Mouse (Mus musculus): ENCODE data around the gene St3gal2. TPM values are rescaled to one million over a fixed set of nuclear protein-coding genes. Genes with fewer than 3 reads are reported as not detected.
A peak's percentile ranks its signal among the peaks of the same experiment; 100 is the strongest.
"Not testable (repeated sequence)": the region's sequence is repeated elsewhere in the genome, so short reads cannot be mapped to it uniquely, and the experiment has no call there.

Gene St3gal2
- polyA plus RNA-seq, 1 experiment = 55.7 TPM

GRCm38 (mm10) chr8:110959071-110959780 is 39.5 kb downstream of the St3gal2 start:
- H3K27ac ChIP-seq (ENCODE audit: insufficient read depth, low read length) = no peak overlapping the region
- TF ChIP-seq POLR2A (IDR thresholded peaks at IDR 0.05; ENCODE audit: low read depth, low read length) = no peak
- TF ChIP-seq CTCF (IDR thresholded peaks at IDR 0.05; ENCODE audit: borderline replicate concordance, insufficient read depth, low read length) = no peak
- H3K4me1 ChIP-seq (ENCODE audit: control insufficient read depth, insufficient read depth, low read length) = peaks cover 2% of the 10 kb centered on the region
- no peak overlapping the region for H3K4me3 ChIP-seq (ENCODE audit: insufficient read depth, low read length)

DNA sequence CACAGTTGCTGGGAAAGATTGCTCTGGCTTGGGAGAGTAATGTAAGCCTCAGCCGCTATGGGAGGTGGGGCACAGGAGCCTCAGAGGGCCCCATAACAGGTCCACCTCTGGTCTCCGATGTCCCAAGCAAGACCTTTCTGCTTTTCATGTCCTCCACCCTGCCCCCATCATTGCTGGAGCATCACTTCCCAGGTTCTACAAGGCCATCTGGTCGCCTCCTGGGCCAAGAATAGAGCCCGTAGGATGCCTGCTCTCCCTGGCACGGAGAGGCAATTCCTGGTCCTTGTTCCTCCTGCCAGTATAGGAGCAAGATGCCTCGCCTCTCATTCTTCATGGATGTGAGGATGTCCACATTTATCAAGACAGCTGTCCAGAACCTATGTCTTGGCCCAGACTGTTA is 40.2 kb downstream of the St3gal2 start:
- H3K27ac ChIP-seq (ENCODE audit: insufficient read depth, low read length) = no peak overlapping the region
- no peak overlapping the region for H3K4me3 ChIP-seq (ENCODE audit: insufficient read depth, low read length)
- TF ChIP-seq CTCF (IDR thresholded peaks at IDR 0.05; ENCODE audit: borderline replicate concordance, insufficient read depth, low read length) = no peak
- H3K4me1 ChIP-seq (ENCODE audit: control insufficient read depth, insufficient read depth, low read length) = peaks cover 4% of the 10 kb centered on the region

DNA sequence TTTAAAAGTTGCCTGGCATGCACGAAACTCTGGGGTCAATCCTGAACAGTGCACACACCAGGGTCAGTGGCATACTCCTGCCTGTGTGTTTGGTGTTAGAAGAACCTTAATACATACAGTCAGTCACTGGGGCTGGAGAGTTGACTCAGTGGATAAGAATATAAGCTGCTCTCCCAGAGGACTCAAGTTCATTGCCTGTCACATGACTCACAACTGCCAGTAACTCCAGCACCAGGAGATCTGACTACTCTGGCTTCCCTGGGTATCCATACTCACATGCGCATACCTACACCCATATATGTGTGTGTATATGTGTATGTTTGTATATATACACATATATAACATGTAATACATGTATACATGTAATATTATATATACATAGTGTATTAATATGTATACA is 43.3 kb downstream of the St3gal2 start:
- Histone ChIP-seq H3K27ac (ENCODE audit: insufficient read depth, low read length) (peak overlapping the region; percentile 50; the same call in 1 of the 2 replicates), H3K4me3 (ENCODE audit: insufficient read depth, low read length) (no peak overlapping the region), H3K4me1 (ENCODE audit: control insufficient read depth, insufficient read depth, low read length) (peaks cover 12% of the 10 kb centered on the region)
- TF ChIP-seq POLR2A (IDR thresholded peaks at IDR 0.05; ENCODE audit: low read depth, low read length) (no peak), CTCF (IDR thresholded peaks at IDR 0.05; ENCODE audit: borderline replicate concordance, insufficient read depth, low read length) (no peak)

GRCm38 (mm10) chr8:110964666-110965065 is 44.9 kb downstream of the St3gal2 start:
- TF ChIP-seq POLR2A (IDR thresholded peaks at IDR 0.05; ENCODE audit: low read depth, low read length) (no peak), CTCF (IDR thresholded peaks at IDR 0.05; ENCODE audit: borderline replicate concordance, insufficient read depth, low read length) (no peak)
- no peak overlapping the region for H3K4me3 ChIP-seq (ENCODE audit: insufficient read depth, low read length)
- H3K4me1 ChIP-seq (ENCODE audit: control insufficient read depth, insufficient read depth, low read length) = peaks cover 12% of the 10 kb centered on the region
- H3K27ac ChIP-seq (ENCODE audit: insufficient read depth, low read length) = no peak overlapping the region; the same call in 1 of the 2 replicates

- Histone ChIP-seq H3K27ac (ENCODE audit: insufficient read depth, low read length) (no peak overlapping the region), H3K4me1 (ENCODE audit: control insufficient read depth, insufficient read depth, low read length) (peaks cover 12% of the 10 kb centered on the region), H3K4me3 (ENCODE audit: insufficient read depth, low read length) (no peak overlapping the region)
- TF ChIP-seq POLR2A (IDR thresholded peaks at IDR 0.05; ENCODE audit: low read depth, low read length) = no peak
- no peak for TF ChIP-seq CTCF (IDR thresholded peaks at IDR 0.05; ENCODE audit: borderline replicate concordance, insufficient read depth, low read length)
These were observed 45.9 kb downstream of the St3gal2 start for GRCm38 (mm10) chr8:110965594-110965993.

- H3K27ac ChIP-seq (ENCODE audit: insufficient read depth, low read length) = no peak overlapping the region
- H3K4me1 ChIP-seq (ENCODE audit: control insufficient read depth, insufficient read depth, low read length) = peaks cover 12% of the 10 kb centered on the region
- no peak for TF ChIP-seq POLR2A (IDR thresholded peaks at IDR 0.05; ENCODE audit: low read depth, low read length)
- TF ChIP-seq CTCF (IDR thresholded peaks at IDR 0.05; ENCODE audit: borderline replicate concordance, insufficient read depth, low read length) = no peak
- no peak overlapping the region for H3K4me3 ChIP-seq (ENCODE audit: insufficient read depth, low read length)
These were observed 46.9 kb downstream of the St3gal2 start for GRCm38 (mm10) chr8:110966586-110966985.

DNA sequence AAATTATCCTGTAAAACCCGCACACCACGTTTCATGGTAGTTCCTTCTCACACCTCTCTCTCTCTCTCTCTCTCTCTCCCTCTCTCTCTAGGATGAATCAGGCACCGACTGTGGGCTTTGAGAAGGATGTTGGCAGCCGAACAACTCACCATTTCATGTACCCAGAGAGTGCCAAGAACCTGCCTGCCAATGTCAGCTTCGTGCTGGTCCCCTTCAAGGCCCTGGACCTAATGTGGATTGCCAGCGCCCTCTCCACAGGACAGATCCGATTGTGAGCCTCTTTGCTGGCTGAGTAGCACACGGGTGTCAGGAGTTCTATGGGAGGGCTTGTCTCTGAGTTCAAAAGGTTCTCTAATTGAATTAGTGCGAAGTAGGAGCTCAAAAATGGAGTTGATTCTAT is 47.6 kb downstream of the St3gal2 start:
- Histone ChIP-seq H3K27ac (ENCODE audit: insufficient read depth, low read length) (no peak overlapping the region), H3K4me1 (ENCODE audit: control insufficient read depth, insufficient read depth, low read length) (peaks cover 12% of the 10 kb centered on the region), H3K4me3 (ENCODE audit: insufficient read depth, low read length) (no peak overlapping the region)
- TF ChIP-seq POLR2A (IDR thresholded peaks at IDR 0.05; ENCODE audit: low read depth, low read length) (no peak), CTCF (IDR thresholded peaks at IDR 0.05; ENCODE audit: borderline replicate concordance, insufficient read depth, low read length) (no peak)

GRCm38 (mm10) chr8:110969910-110970770 is 50.4 kb downstream of the St3gal2 start:
- H3K27ac ChIP-seq (ENCODE audit: insufficient read depth, low read length) = no peak overlapping the region
- no peak overlapping the region for H3K4me3 ChIP-seq (ENCODE audit: insufficient read depth, low read length)
- TF ChIP-seq POLR2A (IDR thresholded peaks at IDR 0.05; ENCODE audit: low read depth, low read length) (no peak), CTCF (IDR thresholded peaks at IDR 0.05; ENCODE audit: borderline replicate concordance, insufficient read depth, low read length) (no peak)
- peaks cover 6% of the 10 kb centered on the region for H3K4me1 ChIP-seq (ENCODE audit: control insufficient read depth, insufficient read depth, low read length)

- H3K4me1 ChIP-seq (ENCODE audit: control insufficient read depth, insufficient read depth, low read length); H3K27ac ChIP-seq (ENCODE audit: insufficient read depth, low read length); H3K4me3 ChIP-seq (ENCODE audit: insufficient read depth, low read length): not testable (repeated sequence)
These were observed 56.8 kb downstream of the St3gal2 start for GRCm38 (mm10) chr8:110976532-110976931.

DNA sequence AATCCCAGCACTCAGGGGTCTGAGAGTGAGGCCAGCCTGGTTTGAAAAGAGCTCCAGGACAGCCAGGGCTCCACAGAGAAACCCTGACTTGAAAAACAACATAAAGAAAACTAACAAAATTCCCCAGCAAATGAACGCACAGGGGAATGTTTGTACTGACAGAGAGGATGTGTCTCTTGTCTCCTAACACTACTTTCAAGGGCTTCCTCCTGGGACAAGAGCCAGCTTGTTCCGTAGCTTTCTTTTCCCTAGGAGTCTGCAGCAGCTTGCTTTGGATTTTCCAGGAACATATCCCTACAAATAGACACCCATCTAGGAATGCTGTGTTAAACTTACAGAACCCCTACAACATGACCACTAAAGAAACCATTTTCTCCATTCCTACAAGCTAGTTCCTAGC is 58.3 kb downstream of the St3gal2 start:
- not testable (repeated sequence) for H3K4me3 ChIP-seq (ENCODE audit: insufficient read depth, low read length); H3K4me1 ChIP-seq (ENCODE audit: control insufficient read depth, insufficient read depth, low read length); H3K27ac ChIP-seq (ENCODE audit: insufficient read depth, low read length)
